Mouse (Mus musculus) neural tube, embryonic 15.5 days (tissue): ENCODE measurements around the gene Dgat2. TPM values are rescaled to one million over a fixed set of nuclear protein-coding genes. Genes with fewer than 3 reads are reported as not detected.

Source experiments
- ATAC-seq: fragments of 200-750 bp; cut with Nextera tagmentation; 2 replicates; pipeline ENCODE4 v1.8.0; 2017; ENCODE audit warnings: mild to moderate bottlenecking, moderate TSS enrichment, moderate library complexity; ENCODE audit not compliant: low FRiP score
- H3K27ac ChIP-seq: fragments of 300-500 bp; sonication (generic); replicated peaks from 2 replicates; pipeline ENCODE4 v1.5.1; 2015; ENCODE audit warnings: mild to moderate bottlenecking, inconsistent platforms
- H3K27me3 ChIP-seq: fragments of 300-500 bp; sonication (generic); replicated peaks from 2 replicates; pipeline ENCODE4 v1.6.1; 2015; ENCODE audit warnings: inconsistent platforms
- H3K36me3 ChIP-seq: fragments of 300-500 bp; sonication (generic); 2 replicates; pipeline ENCODE4 v1.6.1; 2015; ENCODE audit warnings: inconsistent platforms
- H3K4me1 ChIP-seq: fragments of 300-500 bp; sonication (generic); 2 replicates; pipeline ENCODE4 v1.6.1; 2015; ENCODE audit warnings: inconsistent platforms
- H3K4me2 ChIP-seq: fragments of 300-500 bp; sonication (generic); 2 replicates; pipeline ENCODE4 v1.6.1; 2015; ENCODE audit warnings: inconsistent platforms, mild to moderate bottlenecking, moderate library complexity
- H3K4me3 ChIP-seq: fragments of 300-500 bp; sonication (generic); replicated peaks from 2 replicates; pipeline ENCODE4 v1.5.1; 2015; ENCODE audit warnings: mild to moderate bottlenecking, inconsistent platforms
- H3K9ac ChIP-seq: fragments of 300-500 bp; sonication (generic); replicated peaks from 2 replicates; pipeline ENCODE4 v1.6.1; 2015; ENCODE audit warnings: mild to moderate bottlenecking, inconsistent platforms
- H3K9me3 ChIP-seq: fragments of 300-500 bp; sonication (generic); replicated peaks from 2 replicates; pipeline ENCODE4 v1.6.1; 2016; ENCODE audit warnings: inconsistent platforms
- WGBS: fragments of 180-500 bp; shearing (Covaris S2); methylation state at CpG from one replicate; pipeline ENCODE4 v1.1.7; 2015; ENCODE audit warnings: mixed read lengths; 5-methylcytosine and 5-hydroxymethylcytosine counted together
- polyA plus RNA-seq: library from polyadenylated mRNA; unstranded; fragments of >200 nt; fragmentation: Nextera tagmentation; extraction: Ambion mirVana; gene quantifications from 2 replicates; pipeline ENCODE4 v1.2.1, GENCODE M21; 2015

Dgat2 gene
- 23.1 and 24.9 TPM in 2 replicates for polyA plus RNA-seq

DNA sequence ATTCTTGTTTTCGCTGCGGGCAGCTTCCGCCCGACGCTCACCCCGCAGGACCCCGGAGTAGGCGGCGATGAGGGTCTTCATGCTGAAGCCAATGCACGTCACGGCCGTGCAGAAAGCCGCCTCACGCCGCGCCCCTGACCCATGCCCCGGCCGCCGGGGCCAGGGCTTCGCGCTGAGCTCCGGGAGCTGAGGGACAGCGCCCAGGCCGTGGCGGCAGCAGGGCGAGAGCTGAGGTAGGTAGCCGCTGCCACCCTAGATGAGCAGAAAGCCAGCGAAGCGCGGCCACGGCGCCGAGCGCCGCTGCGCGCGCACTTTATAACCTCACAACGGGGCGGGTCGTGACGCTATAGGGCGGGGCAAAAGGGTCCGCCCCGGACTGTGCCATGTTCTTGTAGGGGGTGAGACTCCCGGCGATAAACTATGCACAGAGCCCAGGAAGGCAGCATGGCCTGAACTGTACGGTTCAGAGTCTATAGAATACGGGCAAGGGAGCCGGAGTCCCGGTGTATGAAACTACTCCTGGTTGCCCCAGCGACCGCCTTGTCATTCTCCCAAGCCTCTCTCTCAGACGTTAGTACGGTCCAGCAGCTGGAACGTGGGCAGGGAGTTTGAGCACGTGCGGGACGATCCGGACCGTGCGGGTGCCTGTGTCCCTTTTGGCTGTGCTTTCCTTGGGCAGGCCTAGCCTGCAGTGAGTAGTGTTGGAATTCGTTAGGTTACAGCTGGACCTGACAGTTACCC is at the start of gene Dgat2:
TSS of gene Dgat2 (minus strand) at position 288 of the 741 bp plus-strand sequence.
- Histone ChIP-seq H3K27ac (peak within 1 kb of the TSS; percentile 88), H3K36me3 (no peaks in the 10 kb centered on the region), H3K9me3 (no peaks in the 10 kb centered on the region), H3K4me3 (peak within 1 kb of the TSS; percentile 91), H3K4me2 (peak within 1 kb of the TSS; percentile 84), H3K4me1 (peaks cover 24% of the 10 kb centered on the region), H3K27me3 (peaks cover 8% of the 10 kb centered on the region; the same call in 1 of the 2 replicates), H3K9ac (peak within 1 kb of the TSS; percentile 90)
- under 1% methylated on average over 63 of the region's 63 CpGs for WGBS
- peak; percentile 96 for ATAC-seq

DNA sequence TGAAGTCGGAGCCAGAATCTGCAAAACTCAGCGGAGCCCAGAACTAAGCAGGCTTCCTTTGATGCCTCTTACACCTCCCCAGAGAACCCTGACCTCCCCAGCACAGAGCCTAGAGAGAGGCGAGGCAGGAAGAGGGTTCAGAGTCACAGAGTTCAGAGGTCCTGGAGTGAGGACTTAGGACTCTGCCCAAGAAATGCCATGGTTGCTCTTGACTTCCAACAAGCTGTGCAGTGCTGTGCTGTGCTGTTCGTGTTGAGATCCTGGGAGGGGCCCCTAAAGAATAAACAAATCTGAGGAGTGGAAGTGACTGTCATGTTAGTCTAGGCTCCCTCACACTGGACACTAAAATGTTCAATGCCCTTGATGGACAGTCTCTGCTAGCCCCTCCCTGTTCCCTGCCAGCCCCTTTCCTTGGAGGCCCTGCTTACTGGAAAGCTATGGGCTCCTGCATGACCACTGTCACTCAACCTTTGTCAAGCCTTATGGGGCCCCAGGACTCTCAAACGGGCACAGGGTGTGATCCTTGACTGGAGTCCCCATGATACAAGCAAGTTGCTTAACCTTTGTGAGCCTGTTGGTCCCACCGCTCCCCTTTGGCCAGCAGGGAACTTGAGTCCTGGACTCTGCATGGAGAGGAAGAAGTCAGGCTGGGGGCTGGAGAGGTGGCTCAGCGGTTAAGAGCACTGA is 47.7 kb upstream of the Dgat2 start:
- no peaks in the 10 kb centered on the region for H3K36me3 ChIP-seq
- H3K4me1 ChIP-seq, result no peaks in the 10 kb centered on the region
- ATAC-seq, result no peak
- no peaks in the 10 kb centered on the region for H3K9me3 ChIP-seq
- WGBS, result 83% methylated on average over 7 of the region's 7 CpGs
- no peak overlapping the region for H3K4me3 ChIP-seq
- no peak overlapping the region for H3K27ac ChIP-seq
- no peak overlapping the region for H3K9ac ChIP-seq
- no peaks in the 10 kb centered on the region for H3K27me3 ChIP-seq
- no peak overlapping the region for H3K4me2 ChIP-seq

DNA sequence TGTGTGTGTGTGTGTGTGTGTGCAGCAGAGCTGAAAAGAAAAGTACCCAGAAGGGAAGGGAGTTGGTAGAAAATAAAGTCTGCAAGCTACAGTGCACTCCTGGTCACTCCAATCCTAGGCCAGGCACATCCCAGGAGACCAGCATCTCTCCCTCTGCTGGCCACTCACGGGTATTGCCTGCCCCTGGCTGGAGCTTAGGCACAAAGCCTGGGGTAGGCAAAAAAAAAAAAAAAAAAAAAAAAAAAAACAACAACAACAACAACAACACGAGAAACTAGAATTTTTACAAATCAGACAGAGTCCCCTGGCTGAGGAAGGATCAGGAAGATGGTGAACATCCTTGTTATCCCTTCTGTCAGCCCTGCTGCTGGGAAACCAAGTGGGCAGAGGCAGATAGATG is 46.9 kb upstream of the Dgat2 start:
- 17% methylated on average over 2 of the region's 2 CpGs for WGBS
- no peak overlapping the region for H3K27ac ChIP-seq
- no peak for ATAC-seq
- H3K9ac ChIP-seq, result no peak overlapping the region
- H3K4me2 ChIP-seq, result no peak overlapping the region
- H3K36me3 ChIP-seq, result no peaks in the 10 kb centered on the region
- no peaks in the 10 kb centered on the region for H3K4me1 ChIP-seq
- no peak overlapping the region for H3K4me3 ChIP-seq
- H3K9me3 ChIP-seq, result no peaks in the 10 kb centered on the region
- H3K27me3 ChIP-seq, result no peaks in the 10 kb centered on the region

DNA sequence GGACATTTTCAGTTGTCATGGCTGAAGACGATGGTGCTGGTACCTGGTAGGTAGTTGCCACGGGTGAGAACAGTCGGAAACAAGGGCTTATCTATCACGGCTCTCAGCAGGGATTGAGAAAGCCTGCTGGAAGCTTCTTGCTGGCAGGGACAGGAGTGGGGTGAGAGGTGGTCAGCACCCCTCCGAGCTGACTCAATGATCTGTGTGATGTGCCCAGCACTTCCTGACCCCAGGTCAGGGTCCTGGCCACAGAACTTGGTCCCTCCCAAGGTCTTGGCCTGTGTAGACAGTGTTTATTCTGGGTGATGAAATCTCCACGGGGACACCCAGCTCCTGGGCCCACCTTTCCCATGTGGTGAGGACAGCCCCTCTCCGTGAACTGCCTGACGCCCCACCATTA is 46.3 kb upstream of the Dgat2 start:
- H3K9ac ChIP-seq, result no peak overlapping the region
- H3K9me3 ChIP-seq, result no peaks in the 10 kb centered on the region
- no peak overlapping the region for H3K4me2 ChIP-seq
- no peaks in the 10 kb centered on the region for H3K4me1 ChIP-seq
- H3K36me3 ChIP-seq, result no peaks in the 10 kb centered on the region
- H3K27me3 ChIP-seq, result no peaks in the 10 kb centered on the region
- no peak overlapping the region for H3K27ac ChIP-seq
- whole genome bisulfite sequencing, result 88% methylated on average over 8 of the region's 8 CpGs
- H3K4me3 ChIP-seq, result no peak overlapping the region
- no peak for ATAC-seq

DNA sequence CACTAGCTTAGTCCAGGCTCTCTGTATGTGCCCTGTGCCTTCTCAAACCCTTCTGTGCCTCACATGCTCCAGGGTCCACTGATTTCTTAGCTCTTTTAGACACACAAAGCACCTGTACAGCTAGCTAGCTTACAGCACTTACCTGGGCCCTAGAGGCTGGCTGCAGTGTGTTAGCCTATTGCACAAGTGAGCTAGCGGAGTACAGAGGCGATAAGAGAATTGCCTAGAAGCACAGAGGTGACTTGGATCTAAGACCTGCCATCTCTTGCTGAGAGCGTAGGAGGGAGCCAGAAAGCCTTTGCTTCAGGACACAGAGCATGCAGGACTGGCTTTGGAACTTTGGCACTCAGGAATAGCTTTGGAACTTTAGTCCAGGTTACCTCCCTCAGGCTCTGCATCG is 44.7 kb upstream of the Dgat2 start:
- Histone ChIP-seq H3K27me3 (no peaks in the 10 kb centered on the region), H3K9ac (no peak overlapping the region), H3K9me3 (no peaks in the 10 kb centered on the region), H3K27ac (no peak overlapping the region), H3K4me2 (no peak overlapping the region), H3K4me3 (no peak overlapping the region), H3K36me3 (no peaks in the 10 kb centered on the region), H3K4me1 (no peaks in the 10 kb centered on the region)
- ATAC-seq, result no peak
- 96% methylated on average over 4 of the region's 4 CpGs for WGBS

DNA sequence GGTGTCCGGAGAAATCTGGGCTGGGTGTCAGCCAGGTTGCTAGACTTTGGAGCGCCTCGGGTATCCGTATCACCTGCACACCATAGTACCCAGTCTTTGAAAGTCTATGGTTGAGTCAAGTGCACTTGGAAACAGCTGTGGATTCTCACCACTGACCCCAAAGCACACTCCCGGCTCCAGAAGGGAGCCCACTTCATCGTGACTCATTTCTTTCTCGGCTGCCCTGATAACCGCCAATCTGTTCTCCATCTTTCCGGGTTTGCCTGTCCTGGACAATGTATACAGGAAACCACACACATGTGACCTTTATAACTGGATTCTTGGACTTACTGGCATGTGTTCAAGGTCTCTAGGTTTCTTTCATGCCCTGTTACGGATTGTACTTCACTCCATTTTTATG is 44.1 kb upstream of the Dgat2 start:
- Histone ChIP-seq H3K4me3 (no peak overlapping the region), H3K9ac (no peak overlapping the region), H3K4me2 (no peak overlapping the region), H3K27ac (no peak overlapping the region), H3K36me3 (no peaks in the 10 kb centered on the region), H3K27me3 (no peaks in the 10 kb centered on the region), H3K4me1 (no peaks in the 10 kb centered on the region), H3K9me3 (no peaks in the 10 kb centered on the region)
- no peak for ATAC-seq
- WGBS, result 95% methylated on average over 10 of the region's 10 CpGs

DNA sequence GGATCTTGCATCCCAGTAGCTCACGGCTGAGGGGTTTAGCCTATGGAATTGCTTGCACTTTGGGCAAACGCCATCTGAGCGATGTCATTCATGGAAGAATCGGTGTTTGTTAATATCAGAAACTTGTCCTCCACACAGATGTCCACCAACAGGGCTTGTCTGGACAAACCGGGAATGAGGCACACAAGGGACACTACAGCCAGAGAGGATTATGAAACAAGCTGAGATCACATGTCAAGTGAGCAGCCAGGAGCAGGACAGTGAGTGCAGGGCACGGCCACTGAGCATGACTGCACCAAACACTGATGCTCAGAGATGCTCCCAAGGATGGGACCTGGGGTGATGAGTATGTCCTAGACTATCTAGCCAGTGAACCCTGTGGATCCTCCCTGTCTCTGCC is 42.9 kb upstream of the Dgat2 start:
- Histone ChIP-seq H3K4me1 (no peaks in the 10 kb centered on the region), H3K27me3 (no peaks in the 10 kb centered on the region), H3K9ac (no peak overlapping the region), H3K4me2 (no peak overlapping the region), H3K9me3 (no peaks in the 10 kb centered on the region), H3K4me3 (no peak overlapping the region), H3K27ac (no peak overlapping the region), H3K36me3 (no peaks in the 10 kb centered on the region)
- no peak for ATAC-seq
- WGBS, result 83% methylated on average over 6 of the region's 6 CpGs

DNA sequence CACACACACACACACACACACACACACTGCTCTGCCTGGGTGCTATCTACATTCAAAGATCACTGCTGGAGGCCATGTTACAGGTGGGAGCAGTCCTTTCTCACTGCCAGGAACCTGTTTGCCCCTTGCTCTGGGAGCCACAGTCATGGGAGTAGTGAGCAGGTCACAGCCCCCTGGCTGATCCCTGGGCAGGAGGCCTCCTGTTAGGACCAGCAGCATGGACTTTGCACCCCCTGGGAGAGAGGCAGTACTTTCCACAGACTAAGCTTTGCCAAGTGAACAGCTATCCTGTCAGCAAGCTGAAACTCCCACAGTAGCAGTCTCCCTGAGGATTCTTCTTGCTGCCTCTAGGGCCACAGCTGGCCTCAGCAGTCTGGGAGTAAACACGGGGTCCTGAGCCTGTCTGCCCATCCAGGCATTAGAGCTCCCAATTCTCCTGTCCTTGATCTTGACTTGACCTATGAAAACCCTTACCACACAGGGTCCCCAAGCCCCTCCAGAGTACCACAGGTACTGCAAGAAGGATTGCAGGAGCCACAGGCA is 42.2 kb upstream of the Dgat2 start:
- ATAC-seq, result no peak
- H3K9me3 ChIP-seq, result no peaks in the 10 kb centered on the region
- 56% methylated on average over 1 of the region's 1 CpGs for WGBS

DNA sequence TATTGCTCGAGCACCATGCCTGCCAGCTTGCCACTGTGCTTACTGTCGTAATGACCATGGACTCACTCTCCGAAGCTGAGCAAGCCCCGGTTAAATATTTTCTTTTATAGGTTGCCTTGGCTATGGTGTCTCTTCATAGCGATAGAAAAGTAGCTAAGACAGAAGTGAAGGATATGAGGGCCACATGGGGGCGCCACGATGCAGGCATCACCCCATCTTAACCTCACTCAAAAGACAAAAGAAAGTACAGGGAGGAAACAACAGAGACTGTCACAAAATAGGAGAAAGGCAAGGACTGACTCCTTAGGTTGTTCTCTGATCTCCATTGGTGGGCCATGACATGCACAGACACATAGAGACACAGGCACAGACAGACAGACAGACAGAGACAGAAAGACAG is 41.7 kb upstream of the Dgat2 start:
- no peaks in the 10 kb centered on the region for H3K9me3 ChIP-seq
- H3K36me3 ChIP-seq, result no peaks in the 10 kb centered on the region
- H3K4me3 ChIP-seq, result no peak overlapping the region
- H3K27ac ChIP-seq, result no peak overlapping the region
- ATAC-seq, result no peak
- WGBS, result 63% methylated on average over 7 of the region's 7 CpGs
- no peak overlapping the region for H3K9ac ChIP-seq
- H3K4me1 ChIP-seq, result no peaks in the 10 kb centered on the region
- H3K4me2 ChIP-seq, result no peak overlapping the region
- no peaks in the 10 kb centered on the region for H3K27me3 ChIP-seq

More for the DNA sequence above, 42.2 kb upstream of the Dgat2 start:
- no peaks in the 10 kb centered on the region for H3K27me3 ChIP-seq
- H3K4me3 ChIP-seq, result no peak overlapping the region
- H3K36me3 ChIP-seq, result no peaks in the 10 kb centered on the region
- no peak overlapping the region for H3K4me2 ChIP-seq
- H3K9ac ChIP-seq, result no peak overlapping the region
- no peaks in the 10 kb centered on the region for H3K4me1 ChIP-seq
- no peak overlapping the region for H3K27ac ChIP-seq

DNA sequence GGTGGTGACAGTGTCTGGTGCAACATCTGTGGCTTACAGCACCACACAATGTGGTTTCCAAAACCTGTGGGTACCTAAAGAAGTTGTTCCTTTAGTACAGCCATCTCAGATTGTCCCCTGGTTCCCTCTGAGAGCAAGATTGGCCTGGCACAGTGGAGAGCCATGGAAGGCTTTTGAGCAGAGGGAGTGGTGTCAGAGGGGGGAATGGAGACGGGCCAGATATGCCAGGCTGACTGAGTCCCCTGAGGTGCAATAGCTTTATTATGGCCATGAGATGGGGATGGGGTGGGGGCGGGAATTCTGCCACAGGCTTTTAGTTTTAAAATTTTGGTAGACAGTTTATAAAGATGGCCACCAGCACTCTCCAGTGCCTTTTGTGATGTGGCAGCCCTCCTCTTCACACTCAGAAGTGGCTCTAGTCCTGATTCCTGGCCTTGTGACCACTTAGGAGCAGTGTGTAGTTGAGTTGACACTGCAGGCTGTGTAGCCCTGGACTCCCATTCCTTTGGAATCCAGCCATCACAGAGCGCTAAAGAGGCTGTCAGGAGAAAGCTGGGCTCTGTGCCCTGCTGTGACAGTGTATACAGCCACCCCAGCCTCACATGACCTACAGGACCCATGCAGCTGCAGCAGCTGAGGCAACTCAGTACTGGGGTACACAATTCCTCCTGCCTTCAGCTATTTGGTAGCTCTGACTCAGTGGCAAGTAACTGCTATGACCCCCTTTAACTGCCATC is 35.0 kb upstream of the Dgat2 start:
- peak; percentile 38 for ATAC-seq
- no peaks in the 10 kb centered on the region for H3K9me3 ChIP-seq
- no peaks in the 10 kb centered on the region for H3K4me1 ChIP-seq
- no peaks in the 10 kb centered on the region for H3K36me3 ChIP-seq
- no peak overlapping the region for H3K27ac ChIP-seq
- H3K27me3 ChIP-seq, result no peaks in the 10 kb centered on the region
- WGBS, result 45% methylated on average over 3 of the region's 3 CpGs
- H3K9ac ChIP-seq, result no peak overlapping the region
- H3K4me2 ChIP-seq, result no peak overlapping the region
- no peak overlapping the region for H3K4me3 ChIP-seq

DNA sequence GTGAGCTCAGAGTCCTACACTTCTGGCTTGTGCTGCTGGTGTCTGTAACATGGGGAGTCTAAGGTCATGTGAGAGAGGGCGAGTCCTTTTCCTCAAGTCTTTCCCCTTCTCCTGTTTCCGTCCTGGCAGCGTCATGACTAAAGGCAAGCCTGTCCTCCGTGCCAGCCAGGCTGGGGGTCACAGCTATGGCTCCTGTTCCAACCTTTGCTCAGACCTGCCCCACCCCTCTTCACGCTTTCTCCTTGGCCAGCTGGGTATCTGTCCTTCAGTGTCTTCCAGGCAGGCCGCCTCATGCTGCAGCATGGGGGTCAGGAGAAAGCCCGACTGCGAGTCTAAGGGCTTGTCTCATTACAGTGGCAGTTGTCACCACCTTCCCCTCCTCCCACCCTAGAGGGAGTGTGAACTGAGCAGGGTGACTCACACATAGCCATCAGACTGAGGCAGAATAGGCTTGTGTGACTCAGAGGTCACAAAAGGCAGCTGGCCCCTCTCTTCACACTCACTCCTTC is 32.9 kb upstream of the Dgat2 start:
- Histone ChIP-seq H3K4me3 (no peak overlapping the region), H3K9me3 (no peaks in the 10 kb centered on the region), H3K36me3 (no peaks in the 10 kb centered on the region), H3K9ac (no peak overlapping the region), H3K4me2 (no peak overlapping the region), H3K27ac (no peak overlapping the region), H3K4me1 (no peaks in the 10 kb centered on the region), H3K27me3 (no peaks in the 10 kb centered on the region)
- ATAC-seq, result no peak
- WGBS, result 82% methylated on average over 8 of the region's 8 CpGs
